Mouse (Mus musculus) liver, embryonic 11.5 days (tissue): ENCODE measurements at regions not wholly inside any gene's neighbourhood (a gene's known extent, or its start where the extent isn't known, plus 50 kb on each side); places are given as distances from the start of the nearest gene placed in this dataset.

ENCODE experiments used
- ATAC-seq: fragments of 200-750 bp; cut with Nextera tagmentation; replicated peaks from 2 replicates; pipeline ENCODE4 v1.8.0; 2017; ENCODE audit warnings: moderate number of reproducible peaks, mild to moderate bottlenecking, moderate TSS enrichment, moderate library complexity; ENCODE audit not compliant: low FRiP score
- DNase-seq: peaks from one replicate; pipeline ENCODE4 v3.0.0-alpha.2; 2017; ENCODE audit warnings: low spot score
- H3K27ac ChIP-seq: fragments of 300-500 bp; sonication (generic); 2 replicates; pipeline ENCODE4 v1.5.1; 2014; ENCODE audit warnings: mild to moderate bottlenecking, low read depth, low read length, control low read depth
- H3K27me3 ChIP-seq: fragments of 300-500 bp; sonication (generic); replicated peaks from 2 replicates; pipeline ENCODE4 v1.6.1; 2014; ENCODE audit warnings: low read length, mixed read lengths; ENCODE audit not compliant: control insufficient read depth, insufficient read depth
- H3K36me3 ChIP-seq: fragments of 300-500 bp; sonication (generic); 2 replicates; pipeline ENCODE4 v1.6.1; 2014; ENCODE audit warnings: mild to moderate bottlenecking, low read length, moderate library complexity, mixed read lengths; ENCODE audit not compliant: control insufficient read depth, insufficient read depth
- H3K4me1 ChIP-seq: fragments of 300-500 bp; sonication (generic); replicated peaks from 2 replicates; pipeline ENCODE4 v1.6.1; 2014; ENCODE audit warnings: low read length, mixed read lengths; ENCODE audit not compliant: control insufficient read depth, insufficient read depth
- H3K4me2 ChIP-seq: fragments of 300-500 bp; sonication (generic); 2 replicates; pipeline ENCODE4 v1.6.1; 2014; ENCODE audit warnings: mild to moderate bottlenecking, control low read depth, moderate library complexity
- H3K4me3 ChIP-seq: fragments of 300-500 bp; sonication (generic); 2 replicates; pipeline ENCODE4 v1.5.1; 2014; ENCODE audit warnings: low read depth, low read length, control low read depth
- H3K9ac ChIP-seq: fragments of 300-500 bp; sonication (generic); 2 replicates; pipeline ENCODE4 v1.6.1; 2014; ENCODE audit warnings: low read depth, low read length, control low read depth
- H3K9me3 ChIP-seq: fragments of 300-500 bp; sonication (generic); 2 replicates; pipeline ENCODE4 v1.6.1; 2016; ENCODE audit warnings: low read length, inconsistent platforms, mixed read lengths; ENCODE audit not compliant: control insufficient read depth
- WGBS: fragments of 180-500 bp; shearing (Covaris S2); extraction: QIAGEN DNeasy Blood & Tissue Kit; methylation state at CpG from one replicate; pipeline ENCODE4 v1.1.7; 2014; 5-methylcytosine and 5-hydroxymethylcytosine counted together

DNA sequence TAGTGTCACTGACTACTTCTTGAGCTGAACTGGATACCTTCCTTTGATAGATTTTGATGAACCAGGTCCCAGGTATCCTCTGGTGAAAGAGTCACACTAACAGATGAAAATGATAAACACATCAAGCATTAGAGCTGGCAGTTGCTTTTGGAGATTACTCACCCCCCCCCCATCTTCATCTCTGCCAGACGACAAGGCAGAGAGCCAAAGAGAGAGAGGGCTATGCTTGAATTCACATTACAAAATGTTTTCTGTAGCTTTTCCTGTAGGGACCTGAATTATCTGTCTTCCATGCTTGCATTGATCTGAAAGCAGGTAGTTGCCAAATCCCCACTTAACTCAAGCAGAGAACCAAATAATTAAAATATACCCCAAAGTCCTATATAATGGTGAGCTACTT is 525.3 kb downstream of the Gsdmc2 start:
- no peaks in the 10 kb centered on the region for H3K4me1 ChIP-seq
- no peaks in the 10 kb centered on the region for H3K9me3 ChIP-seq
- H3K36me3 ChIP-seq = no peaks in the 10 kb centered on the region
- ATAC-seq (no peak), DNase-seq (no peak)
- no peak overlapping the region for H3K9ac ChIP-seq
- H3K27ac ChIP-seq = no peak overlapping the region
- H3K4me3 ChIP-seq = no peak overlapping the region
- no peak overlapping the region for H3K4me2 ChIP-seq
- H3K27me3 ChIP-seq = no peaks in the 10 kb centered on the region
- 80% methylated on average over 1 of the region's 1 CpGs for WGBS

GRCm38 (mm10) chr15:63310426-63310825 is 534.6 kb downstream of the Gsdmc2 start:
- Histone ChIP-seq H3K27me3 (no peaks in the 10 kb centered on the region), H3K9ac (no peak overlapping the region), H3K9me3 (no peaks in the 10 kb centered on the region), H3K36me3 (no peaks in the 10 kb centered on the region), H3K4me1 (no peaks in the 10 kb centered on the region), H3K4me2 (no peak overlapping the region), H3K4me3 (no peak overlapping the region), H3K27ac (no peak overlapping the region)
- DNase-seq (no peak), ATAC-seq (no peak)
- 86% methylated on average over 2 of the region's 2 CpGs for WGBS

DNA sequence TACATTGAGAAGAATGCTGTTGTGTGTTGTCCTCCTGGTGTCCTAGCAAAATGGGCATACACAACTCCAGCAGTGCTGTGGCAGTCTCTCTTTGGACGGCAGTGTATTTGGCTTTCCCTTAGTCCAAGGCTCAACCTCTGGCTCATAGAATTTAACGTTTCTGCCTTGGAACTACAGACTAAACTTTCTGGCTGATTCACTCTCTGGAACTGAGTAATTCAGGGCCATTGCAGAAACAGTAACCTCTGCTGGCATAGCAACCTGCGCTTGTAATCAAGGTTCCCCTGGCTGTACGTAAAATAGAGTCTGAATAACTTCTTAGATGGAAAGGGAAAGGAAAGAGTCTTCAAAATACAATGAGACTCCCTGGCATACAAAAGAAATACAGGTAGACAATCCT is 545.7 kb downstream of the Gsdmc2 start:
- 80% methylated on average over 4 of the region's 4 CpGs for WGBS

DNA sequence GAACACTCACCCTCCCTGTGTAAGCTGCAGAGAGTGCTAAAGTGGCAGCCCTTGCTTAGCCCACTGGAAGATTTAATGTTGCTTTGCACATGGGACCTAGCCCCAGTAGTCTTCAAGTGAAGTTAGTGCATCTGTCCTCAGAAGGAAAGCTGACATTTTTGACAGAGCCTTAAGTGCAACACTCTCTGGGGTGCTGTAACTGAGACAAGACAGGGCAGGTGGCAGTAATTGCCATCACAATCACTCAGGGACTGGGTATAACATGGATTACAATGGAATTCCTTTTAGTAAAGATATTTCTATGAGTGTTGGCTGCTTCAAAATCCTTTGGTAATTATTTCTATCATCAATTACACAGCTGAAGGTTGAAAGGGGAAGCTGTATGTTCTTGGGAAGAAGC is 556.4 kb downstream of the Gsdmc2 start:
- Histone ChIP-seq H3K4me3 (no peak overlapping the region), H3K27ac (no peak overlapping the region), H3K9me3 (no peaks in the 10 kb centered on the region), H3K9ac (no peak overlapping the region), H3K36me3 (no peaks in the 10 kb centered on the region), H3K4me1 (no peaks in the 10 kb centered on the region), H3K27me3 (no peaks in the 10 kb centered on the region), H3K4me2 (no peak overlapping the region)
- ATAC-seq = no peak
- DNase-seq = no peak

More for the DNA sequence above, 545.7 kb downstream of the Gsdmc2 start:
- no peak for DNase-seq
- no peaks in the 10 kb centered on the region for H3K4me1 ChIP-seq
- H3K9ac ChIP-seq = no peak overlapping the region
- no peak overlapping the region for H3K27ac ChIP-seq
- no peaks in the 10 kb centered on the region for H3K9me3 ChIP-seq
- ATAC-seq = no peak
- H3K4me2 ChIP-seq = no peak overlapping the region
- no peaks in the 10 kb centered on the region for H3K36me3 ChIP-seq
- no peak overlapping the region for H3K4me3 ChIP-seq
- H3K27me3 ChIP-seq = no peaks in the 10 kb centered on the region

DNA sequence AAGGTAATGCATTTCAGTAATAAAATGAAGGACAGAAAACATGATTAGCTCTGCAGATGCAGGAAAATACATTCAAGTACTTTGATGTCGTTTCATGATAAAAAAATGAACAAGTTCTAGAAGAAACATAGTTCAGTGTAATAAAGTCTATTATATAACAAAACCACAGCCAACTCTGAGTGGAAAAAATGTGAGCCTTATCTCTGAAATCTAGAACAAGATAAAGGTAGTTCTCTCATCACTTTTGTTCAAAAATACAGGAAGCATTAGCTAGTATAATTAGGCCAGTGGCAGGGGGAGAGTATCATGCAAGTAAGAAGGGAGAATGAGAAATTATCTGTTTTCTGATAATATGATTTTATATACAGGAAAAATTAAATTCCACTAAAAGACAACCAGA is 559.0 kb downstream of the Gsdmc2 start:
- Histone ChIP-seq H3K9me3 (no peaks in the 10 kb centered on the region), H3K27ac (no peak overlapping the region), H3K4me1 (no peaks in the 10 kb centered on the region), H3K4me2 (no peak overlapping the region), H3K27me3 (no peaks in the 10 kb centered on the region), H3K9ac (no peak overlapping the region), H3K4me3 (no peak overlapping the region), H3K36me3 (no peaks in the 10 kb centered on the region)
- ATAC-seq = no peak
- 79% methylated on average over 1 of the region's 1 CpGs for WGBS
- no peak for DNase-seq

DNA sequence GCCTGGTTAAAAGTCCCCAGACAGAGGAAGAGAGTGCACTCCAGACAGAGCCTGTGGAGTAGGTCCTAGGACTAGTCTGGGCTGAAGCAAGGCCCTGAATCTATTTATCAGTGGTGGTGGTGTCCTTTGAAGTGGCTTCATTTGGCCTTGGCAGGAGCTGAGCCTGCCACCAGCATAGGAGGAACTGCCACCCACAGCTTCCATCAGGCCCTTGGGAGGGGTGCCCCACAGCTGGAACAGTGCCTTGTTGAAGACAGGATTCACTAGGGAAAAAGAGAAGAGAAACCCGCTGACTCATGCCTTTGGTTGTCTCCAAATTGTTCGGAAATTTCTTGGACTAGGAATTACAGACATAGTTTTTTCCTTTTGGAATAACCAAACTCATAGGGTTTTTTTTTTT is 574.6 kb downstream of the Gsdmc2 start:
- H3K36me3 ChIP-seq = no peaks in the 10 kb centered on the region
- no peaks in the 10 kb centered on the region for H3K9me3 ChIP-seq
- H3K4me2 ChIP-seq = no peak overlapping the region
- no peaks in the 10 kb centered on the region for H3K27me3 ChIP-seq
- WGBS = 90% methylated on average over 2 of the region's 2 CpGs
- DNase-seq (no peak), ATAC-seq (no peak)
- H3K9ac ChIP-seq = no peak overlapping the region
- H3K4me3 ChIP-seq = no peak overlapping the region
- no peak overlapping the region for H3K27ac ChIP-seq
- H3K4me1 ChIP-seq = no peaks in the 10 kb centered on the region

GRCm38 (mm10) chr15:63265845-63266244 is 579.1 kb downstream of the Gsdmc2 start:
- no peaks in the 10 kb centered on the region for H3K9me3 ChIP-seq
- no peak overlapping the region for H3K4me2 ChIP-seq
- H3K9ac ChIP-seq = no peak overlapping the region
- no peak overlapping the region for H3K4me3 ChIP-seq
- 79% methylated on average over 1 of the region's 1 CpGs for WGBS
- no peak for DNase-seq
- H3K36me3 ChIP-seq = no peaks in the 10 kb centered on the region
- no peaks in the 10 kb centered on the region for H3K27me3 ChIP-seq
- no peak overlapping the region for H3K27ac ChIP-seq
- no peak for ATAC-seq
- H3K4me1 ChIP-seq = no peaks in the 10 kb centered on the region

DNA sequence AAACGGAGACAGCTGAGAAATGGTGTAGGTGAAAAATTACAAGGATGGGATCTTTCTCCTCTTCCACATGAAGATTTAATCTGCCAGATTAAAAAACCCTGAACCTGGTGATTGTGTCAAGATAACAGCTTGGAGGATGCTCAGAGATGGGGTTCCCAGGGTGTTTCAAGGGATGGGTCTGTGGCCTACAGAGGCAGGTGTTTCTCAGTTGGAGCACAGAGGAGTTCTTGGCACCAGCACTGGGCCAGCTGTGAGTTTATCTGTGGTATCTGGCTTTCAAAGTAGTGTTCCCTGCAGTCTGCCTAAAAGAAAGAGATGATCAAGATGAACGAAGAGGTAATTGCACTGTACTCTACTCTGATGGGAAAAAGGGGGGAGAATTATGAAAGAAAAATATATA is 589.2 kb downstream of the Gsdmc2 start:
- 74% methylated on average over 2 of the region's 2 CpGs for WGBS
- Histone ChIP-seq H3K4me2 (no peak overlapping the region), H3K36me3 (no peaks in the 10 kb centered on the region), H3K27ac (no peak overlapping the region), H3K4me3 (no peak overlapping the region), H3K9ac (no peak overlapping the region), H3K9me3 (no peaks in the 10 kb centered on the region), H3K27me3 (no peaks in the 10 kb centered on the region), H3K4me1 (no peaks in the 10 kb centered on the region)
- ATAC-seq (no peak), DNase-seq (no peak)

GRCm38 (mm10) chr15:63252781-63253340 is 592.1 kb downstream of the Gsdmc2 start:
- DNase-seq = no peak
- no peaks in the 10 kb centered on the region for H3K4me1 ChIP-seq
- WGBS = 48% methylated on average over 1 of the region's 1 CpGs
- H3K9ac ChIP-seq = no peak overlapping the region
- H3K4me2 ChIP-seq = no peak overlapping the region
- no peak for ATAC-seq
- H3K36me3 ChIP-seq = no peaks in the 10 kb centered on the region
- no peaks in the 10 kb centered on the region for H3K9me3 ChIP-seq
- H3K27me3 ChIP-seq = no peaks in the 10 kb centered on the region
- H3K27ac ChIP-seq = no peak overlapping the region
- no peak overlapping the region for H3K4me3 ChIP-seq
